Mouse (Mus musculus): ENCODE data around the gene Smad3. TPM values are rescaled to one million over a fixed set of nuclear protein-coding genes. Genes with fewer than 3 reads are reported as not detected.

The Smad3 gene
- polyA plus RNA-seq, 1 experiment from 2014 or later, result 9.0 TPM

- Histone ChIP-seq H3K4me3 (replicated peaks; ENCODE audit: low read length) (no peak overlapping the region), H3K9ac (no peak overlapping the region), H3K4me2 (replicated peaks) (no peak overlapping the region), H3K9me3 (ENCODE audit: control insufficient read depth, low read length) (no peaks in the 10 kb centered on the region), H3K36me3 (replicated peaks; ENCODE audit: control insufficient read depth, insufficient read depth) (no peaks in the 10 kb centered on the region), H3K4me1 (replicated peaks; ENCODE audit: control insufficient read depth, insufficient read depth, low read length) (peaks cover 42% of the 10 kb centered on the region), H3K27ac (peak overlapping the region; percentile 27; the same call in 1 of the 2 replicates), H3K27me3 (ENCODE audit: control insufficient read depth, insufficient read depth, low read length) (no peaks in the 10 kb centered on the region)
- 78% methylated on average over 8 of the region's 8 CpGs for WGBS
- ATAC-seq (ENCODE audit: low FRiP score) (no peak), DNase-seq (ENCODE audit: low spot score) (no peak)
These were observed 90.4 kb downstream of the Smad3 start for GRCm38 (mm10) chr9:63667373-63667724.

- Histone ChIP-seq H3K27me3 (ENCODE audit: control insufficient read depth, insufficient read depth, low read length) (no peaks in the 10 kb centered on the region), H3K4me2 (replicated peaks) (no peak overlapping the region), H3K9me3 (ENCODE audit: control insufficient read depth, low read length) (no peaks in the 10 kb centered on the region), H3K9ac (no peak overlapping the region), H3K4me3 (replicated peaks; ENCODE audit: low read length) (no peak overlapping the region), H3K4me1 (replicated peaks; ENCODE audit: control insufficient read depth, insufficient read depth, low read length) (peaks cover 42% of the 10 kb centered on the region), H3K36me3 (replicated peaks; ENCODE audit: control insufficient read depth, insufficient read depth) (no peaks in the 10 kb centered on the region), H3K27ac (peak overlapping the region; percentile 27; the same call in 1 of the 2 replicates)
- 60% methylated on average over 18 of the region's 18 CpGs for whole genome bisulfite sequencing
- ATAC-seq (ENCODE audit: low FRiP score) (peak; percentile 64; the same call in 1 of the 2 replicates), DNase-seq (ENCODE audit: low spot score) (peak; percentile 42)
These were observed 91.0 kb downstream of the Smad3 start for GRCm38 (mm10) chr9:63666612-63667372.

- ATAC-seq (ENCODE audit: low FRiP score) (peak; percentile 60; the same call in 1 of the 2 replicates), DNase-seq (ENCODE audit: low spot score) (peak; percentile 40)
- Histone ChIP-seq H3K9ac (no peak overlapping the region), H3K27me3 (ENCODE audit: control insufficient read depth, insufficient read depth, low read length) (no peaks in the 10 kb centered on the region), H3K4me3 (replicated peaks; ENCODE audit: low read length) (no peak overlapping the region), H3K27ac (0 out of 2 replicates have a peak overlapping the region, but pooled peaks have one; percentile 6), H3K4me2 (replicated peaks) (no peak overlapping the region), H3K36me3 (replicated peaks; ENCODE audit: control insufficient read depth, insufficient read depth) (no peaks in the 10 kb centered on the region), H3K4me1 (replicated peaks; ENCODE audit: control insufficient read depth, insufficient read depth, low read length) (peaks cover 42% of the 10 kb centered on the region), H3K9me3 (ENCODE audit: control insufficient read depth, low read length) (no peaks in the 10 kb centered on the region)
- WGBS, result 24% methylated on average over 13 of the region's 13 CpGs
These were observed 92.8 kb downstream of the Smad3 start for GRCm38 (mm10) chr9:63664792-63665646.

- H3K27me3 ChIP-seq (ENCODE audit: control insufficient read depth, insufficient read depth, low read length), result no peaks in the 10 kb centered on the region
- DNase-seq (ENCODE audit: low spot score) (no peak), ATAC-seq (ENCODE audit: low FRiP score) (no peak)
- no peak overlapping the region for H3K4me2 ChIP-seq (replicated peaks)
- no peaks in the 10 kb centered on the region for H3K36me3 ChIP-seq (replicated peaks; ENCODE audit: control insufficient read depth, insufficient read depth)
- H3K27ac ChIP-seq, result 0 out of 2 replicates have a peak overlapping the region, but pooled peaks have one; percentile 6
- H3K9me3 ChIP-seq (ENCODE audit: control insufficient read depth, low read length), result no peaks in the 10 kb centered on the region
- no peak overlapping the region for H3K4me3 ChIP-seq (replicated peaks; ENCODE audit: low read length)
- WGBS, result 85% methylated on average over 2 of the region's 2 CpGs
- H3K4me1 ChIP-seq (replicated peaks; ENCODE audit: control insufficient read depth, insufficient read depth, low read length), result peaks cover 42% of the 10 kb centered on the region
- no peak overlapping the region for H3K9ac ChIP-seq
These were observed 93.5 kb downstream of the Smad3 start for GRCm38 (mm10) chr9:63664300-63664745.

GRCm38 (mm10) chr9:63663222-63663621 is 94.6 kb downstream of the Smad3 start:
- ATAC-seq (ENCODE audit: low FRiP score) (no peak), DNase-seq (ENCODE audit: low spot score) (no peak)
- Histone ChIP-seq H3K4me3 (replicated peaks; ENCODE audit: low read length) (no peak overlapping the region), H3K36me3 (replicated peaks; ENCODE audit: control insufficient read depth, insufficient read depth) (no peaks in the 10 kb centered on the region), H3K27ac (no peak overlapping the region), H3K9ac (no peak overlapping the region), H3K4me2 (replicated peaks) (no peak overlapping the region), H3K9me3 (ENCODE audit: control insufficient read depth, low read length) (no peaks in the 10 kb centered on the region), H3K4me1 (replicated peaks; ENCODE audit: control insufficient read depth, insufficient read depth, low read length) (peaks cover 36% of the 10 kb centered on the region), H3K27me3 (ENCODE audit: control insufficient read depth, insufficient read depth, low read length) (no peaks in the 10 kb centered on the region)
- 81% methylated on average over 10 of the region's 10 CpGs for WGBS

GRCm38 (mm10) chr9:63662759-63663158 is 95.0 kb downstream of the Smad3 start:
- no peak for DNase-seq (ENCODE audit: low spot score)
- H3K4me3 ChIP-seq (replicated peaks; ENCODE audit: low read length), result no peak overlapping the region
- no peaks in the 10 kb centered on the region for H3K9me3 ChIP-seq (ENCODE audit: control insufficient read depth, low read length)
- H3K4me2 ChIP-seq (replicated peaks), result no peak overlapping the region
- 90% methylated on average over 7 of the region's 7 CpGs for WGBS
- H3K27me3 ChIP-seq (ENCODE audit: control insufficient read depth, insufficient read depth, low read length), result no peaks in the 10 kb centered on the region
- H3K36me3 ChIP-seq (replicated peaks; ENCODE audit: control insufficient read depth, insufficient read depth), result no peaks in the 10 kb centered on the region
- H3K9ac ChIP-seq, result no peak overlapping the region
- no peak for ATAC-seq (ENCODE audit: low FRiP score)
- H3K27ac ChIP-seq, result no peak overlapping the region
- peaks cover 31% of the 10 kb centered on the region for H3K4me1 ChIP-seq (replicated peaks; ENCODE audit: control insufficient read depth, insufficient read depth, low read length)

- Histone ChIP-seq H3K4me2 (replicated peaks) (no peak overlapping the region), H3K4me3 (replicated peaks; ENCODE audit: low read length) (no peak overlapping the region), H3K9ac (no peak overlapping the region), H3K27ac (no peak overlapping the region), H3K9me3 (ENCODE audit: control insufficient read depth, low read length) (no peaks in the 10 kb centered on the region), H3K4me1 (replicated peaks; ENCODE audit: control insufficient read depth, insufficient read depth, low read length) (peaks cover 14% of the 10 kb centered on the region), H3K27me3 (ENCODE audit: control insufficient read depth, insufficient read depth, low read length) (no peaks in the 10 kb centered on the region), H3K36me3 (replicated peaks; ENCODE audit: control insufficient read depth, insufficient read depth) (no peaks in the 10 kb centered on the region)
- DNase-seq (ENCODE audit: low spot score) (no peak), ATAC-seq (ENCODE audit: low FRiP score) (no peak)
- WGBS, result 98% methylated on average over 3 of the region's 3 CpGs
These were observed 97.1 kb downstream of the Smad3 start for GRCm38 (mm10) chr9:63660691-63661090.

GRCm38 (mm10) chr9:63660061-63660460 is 97.7 kb downstream of the Smad3 start:
- 95% methylated on average over 4 of the region's 4 CpGs for WGBS
- DNase-seq (ENCODE audit: low spot score), result no peak
- no peak overlapping the region for H3K27ac ChIP-seq
- no peaks in the 10 kb centered on the region for H3K36me3 ChIP-seq (replicated peaks; ENCODE audit: control insufficient read depth, insufficient read depth)
- ATAC-seq (ENCODE audit: low FRiP score), result no peak
- peaks cover 9% of the 10 kb centered on the region for H3K4me1 ChIP-seq (replicated peaks; ENCODE audit: control insufficient read depth, insufficient read depth, low read length)
- H3K27me3 ChIP-seq (ENCODE audit: control insufficient read depth, insufficient read depth, low read length), result no peaks in the 10 kb centered on the region
- no peak overlapping the region for H3K4me2 ChIP-seq (replicated peaks)
- no peak overlapping the region for H3K9ac ChIP-seq
- H3K9me3 ChIP-seq (ENCODE audit: control insufficient read depth, low read length), result no peaks in the 10 kb centered on the region
- H3K4me3 ChIP-seq (replicated peaks; ENCODE audit: low read length), result no peak overlapping the region

- peaks cover under 1% of the 10 kb centered on the region; the same call in 1 of the 2 replicates for H3K4me1 ChIP-seq (replicated peaks; ENCODE audit: control insufficient read depth, insufficient read depth, low read length)
- ATAC-seq (ENCODE audit: low FRiP score) (peak; percentile 61; the same call in 1 of the 2 replicates), DNase-seq (ENCODE audit: low spot score) (peak; percentile 70)
- 0 out of 2 replicates have a peak overlapping the region, but pooled peaks have one; percentile 22 for H3K27ac ChIP-seq
- no peak overlapping the region for H3K4me3 ChIP-seq (replicated peaks; ENCODE audit: low read length)
- H3K9me3 ChIP-seq (ENCODE audit: control insufficient read depth, low read length), result no peaks in the 10 kb centered on the region
- H3K4me2 ChIP-seq (replicated peaks), result no peak overlapping the region
- no peaks in the 10 kb centered on the region for H3K36me3 ChIP-seq (replicated peaks; ENCODE audit: control insufficient read depth, insufficient read depth)
- 65% methylated on average over 5 of the region's 5 CpGs for WGBS
- no peaks in the 10 kb centered on the region for H3K27me3 ChIP-seq (ENCODE audit: control insufficient read depth, insufficient read depth, low read length)
- no peak overlapping the region for H3K9ac ChIP-seq
These were observed 98.8 kb downstream of the Smad3 start for GRCm38 (mm10) chr9:63658970-63659371.
